Mouse (Mus musculus) right cerebral cortex, postnatal 4 days (tissue): Measurements from ENCODE around the gene Yjefn3.
A peak's percentile ranks its signal among the peaks of the same experiment; 100 is the strongest.
"Not testable (repeated sequence)": the region's sequence is repeated elsewhere in the genome, so short reads cannot be mapped to it uniquely, and the experiment has no call there.

Experiments
- DNase-seq: peaks from one replicate; pipeline ENCODE4 v3.0.0-alpha.2; 2022

Yjefn3 gene

DNA sequence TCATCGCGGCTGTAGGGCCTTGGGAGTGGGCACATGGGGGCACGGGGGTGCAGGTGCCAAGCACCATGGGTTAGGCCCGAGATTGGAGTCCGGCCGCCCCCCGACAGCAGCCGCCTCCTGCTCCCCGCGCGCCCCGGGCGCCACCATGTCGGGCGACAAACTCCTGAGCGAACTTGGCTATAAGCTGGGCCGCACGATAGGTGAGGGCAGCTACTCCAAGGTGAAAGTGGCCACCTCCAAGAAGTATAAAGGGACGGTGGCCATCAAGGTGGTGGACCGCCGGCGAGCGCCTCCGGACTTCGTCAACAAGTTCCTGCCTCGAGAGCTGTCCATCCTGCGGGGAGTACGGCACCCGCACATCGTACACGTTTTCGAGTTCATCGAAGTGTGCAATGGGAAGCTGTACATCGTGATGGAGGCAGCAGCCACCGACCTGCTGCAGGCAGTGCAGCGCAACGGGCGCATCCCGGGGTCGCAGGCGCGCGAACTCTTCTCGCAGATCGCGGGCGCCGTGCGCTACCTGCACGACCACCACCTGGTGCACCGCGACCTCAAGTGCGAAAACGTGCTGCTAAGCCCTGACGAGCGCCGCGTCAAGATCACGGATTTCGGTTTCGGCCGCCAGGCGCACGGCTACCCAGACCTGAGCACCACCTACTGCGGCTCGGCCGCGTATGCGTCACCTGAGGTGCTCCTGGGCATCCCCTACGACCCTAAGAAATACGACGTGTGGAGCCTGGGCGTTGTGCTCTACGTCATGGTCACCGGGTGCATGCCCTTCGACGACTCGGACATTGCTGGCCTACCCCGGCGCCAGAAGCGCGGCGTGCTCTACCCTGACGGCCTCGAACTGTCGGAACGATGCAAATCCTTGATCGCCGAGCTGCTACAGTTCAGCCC, at the start of gene Yjefn3, which contains the start of the genes Tssk6 and Ndufa13:
Gene Yjefn3, minus strand, starts transcription at position 550 of the 900 bp plus-strand sequence.
Gene Tssk6, plus strand, starts transcription at position 22 of the 900 bp plus-strand sequence.
Gene Ndufa13, minus strand, starts transcription at position 396 of the 900 bp plus-strand sequence.
- DNase-seq = peak; percentile 41

DNA sequence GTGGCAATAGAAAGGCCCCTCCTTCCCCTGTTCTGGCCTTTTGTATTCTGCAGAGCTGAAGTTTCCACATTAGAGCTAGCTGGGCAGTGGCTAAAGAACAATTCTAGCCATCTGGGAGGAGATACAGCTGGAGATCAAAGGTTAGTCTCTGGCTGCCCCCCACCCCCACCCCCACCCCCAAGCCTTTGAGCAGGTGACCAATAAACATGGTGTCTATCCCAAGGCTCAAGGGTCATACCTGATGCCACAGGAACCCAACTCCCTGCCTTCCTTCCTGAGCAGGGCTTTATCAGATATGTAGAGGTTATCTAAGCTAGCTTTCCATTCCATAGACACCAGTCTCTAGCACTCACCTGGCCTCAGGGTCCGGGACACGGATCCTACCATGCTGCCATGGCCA, 47.8 kb upstream of the Yjefn3 start:
- DNase-seq = no peak

DNA sequence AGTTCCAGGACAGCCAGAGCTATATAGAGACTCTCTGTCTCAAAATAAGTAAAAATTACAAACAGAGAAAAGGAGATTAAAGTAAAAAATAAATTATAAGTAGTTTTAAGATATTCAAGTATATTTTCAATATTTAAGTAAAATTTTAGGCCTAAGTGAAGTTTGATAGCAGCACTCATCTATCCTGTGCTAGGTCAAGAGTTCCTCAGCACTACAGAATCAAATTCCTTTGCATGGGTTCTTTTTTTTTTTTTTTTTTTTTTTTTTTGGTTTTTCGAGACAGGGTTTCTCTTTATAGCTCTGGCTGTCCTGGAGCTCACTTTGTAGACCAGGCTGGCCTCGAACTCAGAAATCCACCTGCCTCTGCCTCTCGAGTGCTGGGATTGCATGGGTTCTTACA, 40.0 kb upstream of the Yjefn3 start:
- not testable (repeated sequence) for DNase-seq

DNA sequence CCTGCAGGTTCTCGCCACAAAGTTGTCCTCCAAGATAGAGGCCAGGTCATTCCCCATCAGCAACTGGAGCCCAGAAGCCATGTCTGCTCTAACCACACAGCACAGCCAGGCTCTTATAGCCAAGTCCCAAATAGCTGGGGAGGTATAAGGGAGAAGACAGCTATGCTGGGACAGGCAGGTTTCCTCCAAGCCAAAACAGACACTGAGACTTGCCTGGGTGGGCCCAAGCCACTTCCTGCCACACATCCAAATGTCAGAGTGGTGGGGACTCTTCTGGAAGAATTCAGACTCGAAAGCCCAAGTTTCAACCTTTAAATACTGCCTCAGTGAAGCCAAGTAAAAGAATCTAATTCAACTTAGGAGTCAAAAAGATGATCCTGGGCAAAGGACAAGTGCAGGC, 37.9 kb upstream of the Yjefn3 start:
- DNase-seq = no peak

DNA sequence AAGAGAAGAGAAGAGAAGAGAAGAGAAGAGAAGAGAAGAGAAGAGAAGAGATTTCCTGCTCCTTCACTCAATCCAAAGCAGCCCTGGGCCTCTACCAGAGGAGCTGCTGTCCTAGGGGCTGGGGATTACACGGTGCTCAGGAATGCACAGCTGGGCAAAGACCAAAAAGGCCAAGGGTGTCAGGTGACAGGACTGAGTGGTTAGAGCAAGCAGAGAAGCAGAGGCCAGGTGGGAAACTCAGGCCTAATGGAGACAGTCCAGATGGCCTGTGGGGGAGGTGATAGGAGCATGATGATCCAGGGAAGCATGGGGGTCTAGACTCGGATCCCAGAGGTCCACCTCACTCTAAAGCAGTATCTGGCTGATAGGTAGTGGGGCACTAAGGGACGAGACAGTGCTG, 37.1 kb upstream of the Yjefn3 start:
- no peak for DNase-seq

DNA sequence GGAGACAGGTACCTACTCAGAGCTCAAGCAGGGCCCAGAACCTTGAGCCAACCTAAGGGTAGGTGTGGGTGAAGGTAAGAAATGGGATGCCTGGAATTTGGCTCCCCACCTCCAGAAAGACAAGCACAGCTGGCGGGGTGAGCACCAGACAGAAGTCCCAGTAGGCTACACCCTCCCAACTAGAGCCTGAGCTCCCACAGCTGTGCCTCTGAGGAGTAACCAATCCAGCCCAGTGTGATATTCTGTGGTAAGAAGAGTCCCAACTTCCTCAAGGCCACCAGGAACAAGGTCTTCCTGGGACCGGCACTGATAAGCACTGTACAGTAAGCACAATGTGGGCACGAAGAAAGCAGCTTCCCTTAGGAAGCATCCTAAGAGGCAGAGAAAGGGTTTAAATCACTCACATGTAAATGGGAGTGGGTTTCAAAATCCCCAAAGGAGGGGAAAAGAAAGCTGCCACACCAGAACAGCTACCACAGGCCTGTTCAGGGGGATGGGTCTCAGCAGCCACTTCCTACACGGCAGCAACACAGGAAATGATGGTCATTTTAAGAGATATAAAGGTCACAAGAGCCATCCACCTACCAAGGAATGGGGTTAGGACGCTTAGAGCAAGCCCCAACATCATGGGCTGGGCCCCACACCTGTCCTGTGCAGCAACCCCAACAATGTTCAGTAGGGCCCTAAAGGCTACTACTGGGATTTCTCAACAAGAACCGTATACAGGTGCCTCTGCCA, 35.9 kb upstream of the Yjefn3 start:
- DNase-seq = no peak

DNA sequence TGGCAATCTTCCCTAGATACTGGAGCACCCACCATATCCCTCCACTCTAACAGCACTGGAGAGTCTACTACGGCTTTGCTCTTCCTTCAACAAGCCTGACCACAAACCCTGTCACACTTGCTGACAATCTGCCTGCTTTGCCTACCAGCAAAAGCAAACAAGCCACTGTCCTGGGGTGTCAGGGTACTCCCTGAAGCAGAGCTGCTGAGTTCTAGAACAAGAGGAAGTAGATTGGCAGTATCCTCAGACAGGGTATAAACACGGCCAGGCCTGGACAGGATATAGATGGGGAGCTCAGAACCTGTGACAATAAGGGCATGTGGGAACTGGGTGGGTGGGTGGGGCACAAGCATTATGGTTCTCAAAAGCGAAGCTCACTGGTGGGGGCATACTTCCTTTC, 35.0 kb upstream of the Yjefn3 start:
- DNase-seq = no peak

DNA sequence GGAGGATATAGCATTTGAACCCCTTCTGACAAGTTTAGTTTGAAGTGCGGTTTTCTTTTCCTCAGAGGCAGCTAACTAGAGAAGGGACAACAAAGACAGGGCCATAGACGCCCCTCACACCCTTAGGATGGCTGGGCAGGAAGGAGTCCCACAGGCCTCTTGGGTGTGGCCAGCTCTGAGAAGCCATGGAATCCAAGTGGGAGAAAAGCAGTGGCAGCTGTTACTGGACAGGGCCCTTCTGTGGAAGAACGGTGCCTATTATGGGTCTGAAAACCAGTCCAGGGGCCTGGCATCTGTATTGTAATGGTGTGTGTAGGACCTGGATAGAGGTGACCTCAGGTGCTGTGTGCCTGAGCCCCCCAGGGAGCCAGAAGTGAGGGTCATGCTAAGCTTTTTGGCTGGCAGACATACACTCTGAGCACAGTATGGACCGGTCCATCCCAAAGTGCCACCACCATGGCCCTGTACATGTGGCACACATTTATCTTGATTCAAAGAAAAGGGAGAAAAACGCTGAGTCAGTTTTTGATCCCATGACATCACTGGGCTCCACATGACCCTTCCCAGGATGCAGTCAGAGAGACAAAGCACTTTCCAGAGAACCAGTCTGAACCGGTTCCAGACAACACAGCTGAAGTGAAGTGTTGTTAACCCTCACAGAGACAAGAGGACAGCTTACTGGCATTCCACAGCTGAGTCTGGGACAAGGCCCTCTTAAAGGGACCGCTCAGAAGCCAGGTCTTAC, 33.7 kb upstream of the Yjefn3 start:
- no peak for DNase-seq

DNA sequence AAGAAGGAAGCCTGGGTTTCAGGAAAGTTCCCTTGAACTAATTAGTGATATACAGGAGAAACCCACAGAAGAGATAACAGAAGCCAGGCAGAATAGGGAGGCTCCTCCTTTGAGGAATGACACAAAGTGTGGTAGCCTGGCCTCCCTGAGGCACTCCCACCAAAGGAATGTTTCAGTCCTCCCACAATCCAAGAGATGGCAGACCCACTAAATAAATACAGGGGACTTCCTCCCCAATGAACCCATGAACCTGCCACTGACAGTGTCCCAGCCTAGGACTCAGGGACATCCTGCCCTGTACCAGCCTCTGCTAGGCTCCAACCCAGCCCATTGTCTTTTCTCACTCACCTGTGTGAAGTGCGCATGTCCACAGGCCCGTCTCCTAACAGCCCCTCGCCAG, 32.9 kb upstream of the Yjefn3 start:
- DNase-seq = no peak

DNA sequence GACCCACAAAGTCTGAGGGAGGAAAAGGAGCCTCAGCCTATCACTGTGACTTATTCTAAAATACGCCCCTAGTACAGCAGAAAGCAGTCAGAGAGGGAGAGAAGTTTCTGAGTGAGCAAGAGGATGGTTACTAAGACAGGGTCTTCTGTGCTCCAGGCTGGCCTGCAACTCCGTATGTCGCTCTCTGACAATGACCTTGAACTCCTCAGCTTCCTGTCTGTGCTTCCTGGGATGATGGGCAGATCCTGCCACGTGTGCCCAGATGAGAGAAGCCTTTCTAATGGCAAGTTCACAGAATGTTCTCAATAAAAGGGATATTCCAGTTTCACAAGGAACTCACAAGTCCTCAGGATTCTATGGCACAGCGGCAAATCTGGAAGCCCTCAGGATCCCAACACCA, 32.1 kb upstream of the Yjefn3 start:
- DNase-seq = no peak

DNA sequence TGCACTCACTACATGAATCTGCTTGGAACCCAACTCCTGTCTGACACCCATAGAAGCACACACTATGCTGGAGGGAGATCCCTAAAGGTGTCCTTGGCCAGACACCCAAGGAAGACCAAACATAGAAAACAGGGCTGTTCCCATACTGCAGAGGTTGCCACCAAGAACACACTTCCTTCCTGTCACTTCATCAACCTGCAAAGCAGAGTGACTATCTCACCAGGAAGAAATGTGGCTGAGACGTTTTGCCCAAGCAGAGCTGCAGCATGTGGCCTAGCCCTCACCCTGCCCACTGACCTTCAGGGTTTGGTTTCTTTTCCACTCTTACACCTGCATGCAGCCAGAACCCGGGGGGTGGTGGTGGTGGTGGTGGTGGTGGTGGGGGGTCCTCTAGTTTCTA, 31.3 kb upstream of the Yjefn3 start:
- DNase-seq = no peak

DNA sequence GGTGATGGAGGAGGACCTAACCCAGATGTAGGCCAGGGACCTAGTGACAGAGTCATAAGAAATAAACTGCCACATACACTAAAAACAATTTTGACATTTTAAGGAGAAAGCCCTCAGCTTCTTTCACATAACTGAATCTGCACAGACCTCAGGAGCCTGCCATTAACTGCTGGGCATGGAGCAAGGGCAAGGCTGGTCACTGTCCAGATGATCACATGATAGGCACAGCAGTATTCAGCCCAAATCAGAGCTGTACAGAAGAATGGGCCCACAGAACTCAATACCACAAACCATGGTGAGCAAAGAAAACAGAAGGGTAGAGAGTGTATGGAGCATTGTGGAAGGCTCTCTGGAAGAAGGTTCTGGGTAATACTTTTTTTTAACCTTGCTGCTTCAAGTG, 24.4 kb upstream of the Yjefn3 start:
- DNase-seq = no peak

DNA sequence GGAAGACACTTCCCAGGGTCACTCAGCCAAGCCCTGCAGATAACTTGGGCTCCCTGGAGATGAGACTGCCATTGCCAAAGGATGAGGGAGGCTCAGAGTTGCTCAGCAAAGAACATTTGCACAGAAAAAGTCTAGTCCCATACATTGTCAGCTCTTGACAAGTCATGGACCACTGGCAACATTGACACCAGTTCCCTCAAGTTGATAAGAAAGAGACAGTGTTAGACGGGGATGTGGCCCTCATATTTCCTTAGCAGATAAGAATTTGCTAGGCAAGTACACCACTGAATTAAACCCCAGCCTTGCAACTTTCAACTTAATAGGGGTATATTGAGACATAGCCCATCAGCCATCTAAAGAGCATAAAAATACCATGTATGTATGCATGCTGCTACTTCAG, 21.5 kb upstream of the Yjefn3 start:
- DNase-seq = no peak

DNA sequence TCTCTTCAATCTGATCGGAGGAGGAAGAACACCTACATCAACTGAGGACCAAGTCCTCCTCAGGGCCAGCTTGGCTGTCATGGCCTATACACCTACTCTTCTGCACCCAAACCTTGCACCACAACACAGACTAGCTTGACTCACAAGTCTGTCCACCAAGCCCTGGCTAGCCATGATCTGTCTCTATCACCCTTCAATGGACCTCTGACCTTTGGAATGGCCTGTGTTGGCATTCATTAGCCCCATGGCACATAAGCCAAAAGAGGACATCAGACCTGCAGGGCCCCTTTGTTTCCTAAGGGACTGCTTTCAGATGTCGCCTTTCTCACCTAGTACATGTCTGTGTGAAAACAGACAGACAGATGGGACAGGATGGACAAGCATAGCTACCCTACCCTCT, 18.6 kb upstream of the Yjefn3 start:
- DNase-seq = no peak

DNA sequence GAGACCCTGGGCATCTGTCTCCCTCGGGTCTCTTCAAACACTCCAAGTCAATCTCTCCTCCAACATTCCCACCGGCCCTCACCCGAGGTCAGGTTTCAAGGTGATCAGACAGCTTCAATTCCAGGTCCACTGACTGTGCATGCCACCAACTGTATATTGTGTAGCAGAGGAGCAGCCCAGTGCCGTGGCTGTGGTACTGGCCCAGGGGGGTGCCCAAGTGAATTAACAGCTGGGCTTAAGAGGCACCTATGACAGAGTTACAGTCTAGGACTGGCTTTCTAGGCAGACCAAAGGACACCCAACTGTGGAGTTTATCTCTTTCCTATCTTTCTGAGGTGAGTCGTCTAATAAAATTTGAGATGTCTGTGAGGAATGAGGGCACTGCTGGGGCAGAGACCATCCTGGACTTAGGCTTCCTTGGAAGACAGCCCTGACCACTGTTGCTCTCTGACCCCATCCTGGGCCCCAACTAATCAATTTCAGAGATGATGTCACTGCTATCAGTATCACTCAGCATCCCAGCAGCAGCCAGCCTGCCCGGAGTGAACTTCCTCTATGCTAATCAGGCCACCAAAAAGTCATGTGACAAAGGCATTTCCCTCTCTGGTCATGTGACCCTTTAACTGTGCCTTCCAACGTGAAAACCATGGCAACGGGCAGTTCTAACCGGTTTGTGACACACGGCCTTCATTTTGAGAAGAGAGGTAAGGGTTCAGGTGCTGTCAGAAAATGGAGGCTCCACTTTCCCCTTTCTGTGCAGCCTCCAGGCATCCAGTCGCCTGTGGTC, 17.6 kb upstream of the Yjefn3 start:
- DNase-seq = no peak

DNA sequence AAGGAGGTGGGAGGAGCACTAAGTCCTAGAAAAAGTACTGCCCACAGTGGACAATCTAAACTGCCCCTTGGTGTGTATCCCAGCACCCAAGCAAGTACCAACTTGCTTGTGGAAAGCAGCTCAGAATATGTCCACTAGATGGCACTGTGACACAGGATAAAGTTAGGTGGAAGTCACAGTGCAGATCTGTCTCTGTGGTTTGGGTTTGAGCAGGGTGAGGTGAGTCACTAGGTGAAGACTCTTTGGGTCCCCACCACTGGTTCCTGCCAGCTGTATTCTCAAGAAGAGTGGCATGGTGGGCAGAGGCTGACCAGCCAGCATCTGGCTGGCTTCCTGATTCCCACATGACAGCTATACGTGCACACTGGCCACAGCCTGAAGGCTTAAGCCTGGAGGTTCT, 16.5 kb upstream of the Yjefn3 start:
- peak; percentile 65 for DNase-seq

DNA sequence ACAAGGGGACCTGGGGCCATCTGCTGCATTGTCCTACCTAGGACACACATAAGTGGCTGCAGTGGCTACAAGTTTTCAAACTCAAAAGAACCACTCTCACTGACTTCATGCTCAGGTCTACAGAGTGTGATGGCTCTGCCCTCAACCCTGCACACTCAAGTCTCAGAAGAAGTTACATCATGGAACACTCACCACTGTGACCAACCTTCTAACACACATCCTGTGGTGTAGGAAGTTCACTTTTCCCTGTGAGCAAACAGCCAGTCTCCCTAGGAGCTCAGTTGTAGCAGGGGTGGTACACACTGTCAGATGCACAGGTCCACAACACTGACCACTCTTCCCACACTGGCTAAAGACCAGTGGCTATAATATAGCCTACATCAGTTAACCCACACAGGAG, 16.0 kb upstream of the Yjefn3 start:
- no peak for DNase-seq

DNA sequence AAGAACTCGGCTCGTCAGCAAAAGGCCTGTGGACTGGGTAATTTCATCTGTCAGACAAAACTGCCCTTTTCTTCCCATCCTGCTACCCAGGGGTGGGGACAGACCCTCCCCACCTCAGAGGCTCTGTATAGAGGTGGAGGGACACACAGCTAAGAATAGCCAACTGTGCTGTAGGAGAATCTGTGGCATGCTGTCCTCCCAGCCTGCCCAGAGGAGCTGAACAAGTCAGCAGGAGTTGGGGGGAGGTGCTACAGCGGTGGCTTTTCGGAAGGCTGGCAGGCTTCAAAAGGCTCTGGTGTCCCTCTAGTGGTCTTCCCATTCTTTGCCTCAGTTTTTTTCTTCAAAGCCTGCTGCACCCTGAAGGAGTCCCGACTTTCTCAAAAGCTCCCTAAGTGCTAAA, 13.2 kb upstream of the Yjefn3 start:
- no peak for DNase-seq

DNA sequence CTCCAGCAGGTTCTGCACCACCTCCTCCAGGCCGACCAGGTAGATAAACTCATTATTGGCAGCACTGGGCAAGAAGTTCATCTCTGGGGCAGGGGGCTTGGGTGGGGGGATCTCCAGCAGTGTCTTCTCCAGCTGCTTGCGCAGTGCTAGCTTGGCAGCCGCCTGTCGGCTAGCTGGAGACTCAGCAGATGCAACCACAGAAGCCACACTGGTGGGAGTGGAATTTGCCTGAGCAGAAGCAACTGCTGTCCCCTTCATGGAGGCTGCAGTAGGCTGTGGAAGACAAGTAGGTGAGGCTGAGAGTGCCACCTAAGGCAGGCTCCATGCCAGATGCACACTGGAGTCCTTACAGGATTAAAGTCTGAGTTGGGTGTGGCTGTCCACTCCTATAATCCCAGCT, 12.0 kb upstream of the Yjefn3 start:
- no peak for DNase-seq

DNA sequence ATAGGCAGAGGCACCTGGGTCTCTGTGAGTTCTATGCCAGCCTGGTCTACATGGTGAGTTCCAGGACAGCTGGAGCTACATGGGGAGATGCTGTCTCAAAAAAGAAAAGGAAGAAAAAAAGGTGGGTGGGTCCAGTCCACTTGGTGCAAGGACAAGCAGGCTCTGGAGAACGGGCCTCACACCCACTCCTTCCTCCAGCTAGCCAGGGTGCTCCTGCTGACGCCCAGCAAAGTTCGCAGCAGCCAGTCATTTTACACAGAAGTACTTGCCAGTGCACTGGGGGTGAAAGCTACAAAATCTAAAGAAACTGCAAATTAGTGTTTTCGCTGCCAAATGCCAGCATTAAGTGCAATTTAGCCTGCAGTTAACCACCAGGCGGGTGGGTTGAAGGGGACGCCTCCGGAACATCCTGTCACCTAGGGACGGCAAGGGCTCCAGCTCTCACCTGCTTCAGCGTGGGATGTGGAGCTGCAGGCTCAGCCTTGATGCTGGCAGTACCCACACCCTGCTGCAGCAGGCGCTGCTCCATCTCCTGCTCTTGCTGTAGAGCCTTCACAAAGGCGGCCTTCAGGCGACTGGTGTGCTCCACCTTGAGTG, 10.1 kb upstream of the Yjefn3 start:
- no peak for DNase-seq

DNA sequence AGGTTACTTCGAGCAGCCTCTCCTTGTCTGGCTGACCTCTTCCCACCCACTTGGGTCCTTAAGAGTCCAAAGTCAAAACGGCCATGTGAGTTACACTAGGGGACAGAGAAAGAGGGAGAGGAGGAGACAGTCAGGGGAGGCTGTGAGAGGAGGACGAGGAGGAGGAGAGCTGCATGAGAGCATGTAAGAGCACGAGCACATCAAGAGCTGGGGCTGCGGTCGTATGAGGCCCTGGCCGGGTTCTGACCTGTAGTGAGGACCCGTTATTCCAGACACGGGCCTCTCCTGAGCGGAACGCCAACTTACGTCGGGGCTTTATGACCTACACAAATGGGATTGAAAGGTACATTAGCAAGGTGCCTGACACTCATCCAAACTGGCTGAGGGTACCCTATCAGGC, 9.4 kb upstream of the Yjefn3 start:
- no peak for DNase-seq

DNA sequence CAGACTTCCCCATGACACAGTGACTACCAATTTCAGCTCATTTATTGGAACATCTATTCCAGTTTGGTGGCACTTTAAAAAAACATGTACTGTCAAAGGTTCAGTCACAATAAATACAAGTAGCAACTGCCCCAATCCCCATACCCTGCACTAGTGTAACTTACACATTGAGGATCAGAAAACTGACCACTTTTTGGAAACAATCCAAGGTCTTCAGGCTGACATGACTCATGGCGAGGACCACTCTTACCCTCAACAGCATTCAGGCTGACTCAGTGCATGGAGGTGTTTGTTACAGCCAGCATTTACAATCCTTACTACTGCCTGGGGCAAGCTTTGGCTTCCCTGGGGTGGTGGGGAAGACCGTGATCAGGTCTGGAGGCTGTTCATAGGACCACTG, 4.6 kb upstream of the Yjefn3 start:
- no peak for DNase-seq
